Mouse (Mus musculus) CD4-positive helper T cell, adult 2 months (primary cell): ENCODE measurements around the gene Sprr2a2.
"Not testable (repeated sequence)": the region's sequence is repeated elsewhere in the genome, so short reads cannot be mapped to it uniquely, and the experiment has no call there.

Experiments
- DNase-seq: peaks from one replicate; pipeline ENCODE4 v3.0.0-alpha.2; 2012; ENCODE audit warnings: low read depth, missing footprints, low spot score

Gene Sprr2a2

DNA sequence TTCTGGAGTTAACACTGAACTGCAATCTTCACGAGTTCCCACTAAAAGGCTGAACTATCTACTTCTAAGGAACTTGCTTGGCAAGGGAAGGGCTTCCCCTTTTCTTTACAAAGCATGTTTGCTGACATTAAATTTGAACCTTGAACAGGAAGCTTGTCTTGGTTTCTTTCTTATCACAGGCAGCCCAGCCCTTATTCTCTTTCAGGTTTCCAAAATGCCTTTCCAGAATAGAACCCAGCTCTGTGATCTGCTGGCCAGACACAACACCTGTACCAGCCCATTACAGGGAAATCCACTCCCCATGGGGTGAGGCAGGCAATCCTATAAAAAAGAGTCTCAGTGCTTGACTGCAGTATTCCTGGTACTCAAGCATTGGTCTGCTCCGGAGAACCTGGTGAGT, at the start of gene Sprr2a2, which contains the start of gene Sprr2a1:
Sprr2a2 (plus strand) TSS at position 352 of the 400 bp plus-strand sequence.
Sprr2a1 (plus strand) TSS at position 231 of the 400 bp plus-strand sequence.
- not testable (repeated sequence) for DNase-seq

DNA sequence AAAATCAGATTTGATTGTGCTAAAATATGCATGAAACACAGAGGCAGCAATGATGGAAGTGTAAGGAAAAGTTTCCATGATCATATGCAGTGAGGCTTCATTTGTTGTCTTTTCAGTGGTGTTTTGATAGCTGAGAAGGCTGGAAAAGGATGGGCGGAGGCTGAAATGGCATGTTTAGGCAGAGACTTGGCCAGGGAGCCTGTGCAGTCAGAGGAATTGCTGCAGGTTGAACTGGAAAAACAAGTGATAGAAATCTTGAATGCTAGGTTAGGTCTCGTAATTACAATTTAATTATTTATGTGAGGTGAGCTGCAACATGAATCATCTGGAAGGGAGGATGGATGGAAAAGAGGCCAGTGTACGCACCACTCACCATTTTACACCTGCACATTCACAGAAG, 45.9 kb upstream of the Sprr2a2 start:
- no peak for DNase-seq

DNA sequence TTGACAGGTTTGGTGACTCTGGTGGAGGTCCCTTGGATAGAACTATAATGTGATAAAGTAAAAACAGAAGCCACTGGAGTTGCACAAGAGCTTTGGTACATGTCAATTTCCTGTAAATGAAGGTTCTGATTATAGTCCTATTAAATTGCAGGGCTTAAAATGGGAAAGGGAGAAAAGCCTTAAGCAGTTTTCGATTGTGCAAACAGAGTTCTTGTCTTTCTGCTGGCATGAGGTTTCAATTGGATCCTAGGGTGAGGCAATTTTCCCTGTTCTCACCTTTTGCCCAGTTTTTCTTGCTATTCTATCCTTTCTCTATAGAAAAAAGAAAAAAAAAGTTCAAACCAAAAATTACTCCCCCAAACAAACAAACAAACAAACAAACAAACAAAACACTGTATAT, 38.8 kb upstream of the Sprr2a2 start:
- DNase-seq: no peak

GRCm38 (mm10) chr3:92195512-92196200, 20.1 kb upstream of the Sprr2a2 start:
- DNase-seq: no peak

GRCm38 (mm10) chr3:92211133-92211925, 4.4 kb upstream of the Sprr2a2 start:
- not testable (repeated sequence) for DNase-seq

DNA sequence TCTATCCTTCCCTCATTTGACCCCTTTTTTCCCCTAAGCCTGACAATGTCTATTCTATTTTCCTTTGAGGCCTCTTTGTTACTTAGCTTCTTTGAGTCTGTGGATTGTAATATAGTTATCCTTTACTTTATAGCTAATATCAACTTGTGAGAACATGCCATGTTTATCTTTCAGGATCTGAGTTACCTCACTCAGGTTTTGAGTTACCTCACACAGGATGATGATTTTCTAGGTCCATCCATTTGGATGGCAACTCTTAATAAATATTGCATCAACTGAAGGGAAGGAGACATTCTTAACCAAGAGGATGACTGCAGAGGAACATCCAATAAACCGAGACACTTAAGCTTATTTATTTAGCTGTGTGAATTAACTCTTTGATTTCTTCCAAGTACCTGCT, 3.7 kb upstream of the Sprr2a2 start:
- DNase-seq: not testable (repeated sequence)

GRCm38 (mm10) chr3:92213651-92214050, 2.1 kb upstream of the Sprr2a2 start:
- not testable (repeated sequence) for DNase-seq

DNA sequence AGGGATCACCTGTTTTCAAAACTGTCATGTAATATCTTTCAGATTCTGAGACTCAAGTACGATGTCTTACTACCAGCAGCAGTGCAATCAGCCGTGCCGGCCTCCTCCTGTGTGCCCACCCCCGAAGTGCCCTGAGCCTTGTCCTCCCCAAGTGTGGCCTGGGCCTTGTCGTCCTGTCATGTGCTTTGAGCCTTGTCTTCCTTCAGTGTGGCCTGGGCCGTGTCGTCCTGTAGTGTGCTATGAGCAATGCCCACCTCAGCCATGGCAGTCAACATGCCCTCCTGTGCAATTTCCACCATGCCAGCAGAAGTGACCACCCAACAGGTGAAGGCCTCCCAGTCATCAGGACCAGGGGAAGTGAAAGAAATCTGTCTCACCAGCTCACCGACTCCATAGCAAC, 3.3 kb downstream of the Sprr2a2 start:
- not testable (repeated sequence) for DNase-seq

DNA sequence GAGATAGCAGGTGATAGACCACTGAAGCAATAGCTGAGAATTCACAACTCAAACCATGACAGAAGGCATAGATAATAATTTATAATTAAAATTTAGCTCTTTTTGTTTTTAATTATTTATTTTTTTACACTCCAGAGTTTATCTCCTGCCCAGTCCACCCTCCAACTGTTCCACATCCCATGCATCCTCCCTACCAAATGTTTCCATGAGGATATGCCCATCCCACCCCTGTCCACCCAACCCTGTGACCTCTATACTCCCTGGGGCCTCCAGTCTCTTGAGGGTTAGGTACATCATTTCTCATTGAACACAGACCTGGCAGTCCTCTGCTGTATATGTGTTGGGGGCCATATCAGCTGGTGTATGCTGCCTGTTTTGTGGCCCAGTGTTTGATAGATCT, 8.0 kb downstream of the Sprr2a2 start:
- DNase-seq: not testable (repeated sequence)

GRCm38 (mm10) chr3:92227410-92227809, 11.7 kb downstream of the Sprr2a2 start:
- not testable (repeated sequence) for DNase-seq

DNA sequence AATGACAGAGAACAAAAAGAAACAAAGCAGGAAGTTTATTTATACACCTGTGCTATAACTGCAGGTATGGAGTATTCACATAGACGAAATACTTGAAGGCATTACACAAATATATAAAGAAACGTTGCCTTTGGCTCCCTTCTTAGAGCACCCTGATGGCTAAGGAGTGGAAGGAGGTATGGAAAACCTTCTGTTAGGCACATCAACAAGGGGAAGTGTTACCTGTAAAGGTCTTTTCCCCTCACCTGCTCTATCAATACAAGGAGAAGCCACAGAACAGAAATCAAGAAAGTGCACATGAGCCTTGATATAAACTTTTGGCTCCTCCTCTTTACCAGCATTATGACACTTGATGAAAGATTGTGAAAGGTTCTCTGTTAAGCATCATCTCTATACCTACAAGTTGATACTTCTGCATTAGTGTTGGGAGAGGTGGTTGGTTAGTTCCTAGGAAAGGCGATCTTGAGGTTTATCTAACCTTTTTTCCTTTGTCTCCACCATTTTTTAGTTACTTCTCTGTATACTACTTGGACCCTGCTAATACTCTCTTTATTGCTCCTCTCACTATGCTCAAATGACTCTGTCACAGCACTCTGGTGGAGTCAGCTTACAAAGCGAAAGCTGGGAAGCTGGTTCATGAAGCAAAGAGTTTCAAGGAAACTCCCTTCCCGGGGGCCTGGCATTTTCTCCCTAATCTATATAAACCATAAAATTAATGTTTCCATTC, 20.9 kb downstream of the Sprr2a2 start:
- DNase-seq: not testable (repeated sequence)

- not testable (repeated sequence) for DNase-seq
Measured at GRCm38 (mm10) chr3:92238736-92239135, 23.0 kb downstream of the Sprr2a2 start.

GRCm38 (mm10) chr3:92239197-92239596, 23.5 kb downstream of the Sprr2a2 start:
- not testable (repeated sequence) for DNase-seq

GRCm38 (mm10) chr3:92244833-92245232, 29.1 kb downstream of the Sprr2a2 start:
- not testable (repeated sequence) for DNase-seq

- DNase-seq: not testable (repeated sequence)
Measured at GRCm38 (mm10) chr3:92246245-92246644, 30.5 kb downstream of the Sprr2a2 start.

DNA sequence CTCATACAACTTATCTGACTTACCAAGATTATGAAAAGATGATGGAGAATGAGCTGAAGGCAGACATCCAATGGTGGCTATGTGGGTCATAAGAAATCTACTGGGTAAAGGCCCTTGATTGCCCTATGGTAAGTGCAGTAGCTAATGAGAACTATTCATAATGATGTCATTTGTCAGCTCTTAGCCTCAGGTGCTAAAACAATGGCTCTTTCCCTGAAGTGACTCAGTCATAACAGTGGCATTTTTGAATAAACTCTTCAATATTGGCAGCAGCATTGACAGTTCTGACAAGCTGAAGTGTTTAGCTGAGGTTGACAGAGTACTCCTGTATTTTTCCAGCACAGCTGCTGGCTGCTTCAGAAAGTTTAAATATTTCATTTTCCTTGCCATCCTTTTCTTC, 32.8 kb downstream of the Sprr2a2 start:
- not testable (repeated sequence) for DNase-seq

GRCm38 (mm10) chr3:92250450-92250849, 34.7 kb downstream of the Sprr2a2 start:
- not testable (repeated sequence) for DNase-seq

DNA sequence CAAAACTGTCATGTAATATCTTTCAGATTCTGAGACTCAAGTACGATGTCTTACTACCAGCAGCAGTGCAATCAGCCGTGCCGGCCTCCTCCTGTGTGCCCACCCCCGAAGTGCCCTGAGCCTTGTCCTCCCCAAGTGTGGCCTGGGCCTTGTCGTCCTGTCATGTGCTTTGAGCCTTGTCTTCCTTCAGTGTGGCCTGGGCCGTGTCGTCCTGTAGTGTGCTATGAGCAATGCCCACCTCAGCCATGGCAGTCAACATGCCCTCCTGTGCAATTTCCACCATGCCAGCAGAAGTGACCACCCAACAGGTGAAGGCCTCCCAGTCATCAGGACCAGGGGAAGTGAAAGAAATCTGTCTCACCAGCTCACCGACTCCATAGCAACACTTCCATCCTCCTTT, 38.1 kb downstream of the Sprr2a2 start:
- DNase-seq: not testable (repeated sequence)

GRCm38 (mm10) chr3:92258526-92258925, 42.8 kb downstream of the Sprr2a2 start:
- not testable (repeated sequence) for DNase-seq

DNA sequence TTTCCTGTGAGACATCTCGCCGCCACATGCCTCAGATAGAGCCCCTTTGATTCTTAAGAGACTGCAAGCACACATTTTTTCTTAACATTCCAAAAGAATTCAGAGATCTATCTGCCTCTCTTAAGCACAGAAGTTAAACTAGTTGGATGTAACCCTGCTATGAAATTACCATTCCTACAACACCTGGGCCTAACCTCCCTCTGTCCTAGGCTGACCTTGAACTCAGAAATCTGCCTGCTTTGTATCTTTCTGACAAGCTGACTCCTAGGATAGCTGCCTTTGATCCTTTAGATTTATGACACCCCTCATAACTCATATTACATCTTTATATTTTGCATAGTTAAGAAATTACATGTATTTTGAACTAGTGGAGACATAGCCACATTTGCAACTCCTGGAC, 47.7 kb downstream of the Sprr2a2 start:
- DNase-seq: not testable (repeated sequence)

DNA sequence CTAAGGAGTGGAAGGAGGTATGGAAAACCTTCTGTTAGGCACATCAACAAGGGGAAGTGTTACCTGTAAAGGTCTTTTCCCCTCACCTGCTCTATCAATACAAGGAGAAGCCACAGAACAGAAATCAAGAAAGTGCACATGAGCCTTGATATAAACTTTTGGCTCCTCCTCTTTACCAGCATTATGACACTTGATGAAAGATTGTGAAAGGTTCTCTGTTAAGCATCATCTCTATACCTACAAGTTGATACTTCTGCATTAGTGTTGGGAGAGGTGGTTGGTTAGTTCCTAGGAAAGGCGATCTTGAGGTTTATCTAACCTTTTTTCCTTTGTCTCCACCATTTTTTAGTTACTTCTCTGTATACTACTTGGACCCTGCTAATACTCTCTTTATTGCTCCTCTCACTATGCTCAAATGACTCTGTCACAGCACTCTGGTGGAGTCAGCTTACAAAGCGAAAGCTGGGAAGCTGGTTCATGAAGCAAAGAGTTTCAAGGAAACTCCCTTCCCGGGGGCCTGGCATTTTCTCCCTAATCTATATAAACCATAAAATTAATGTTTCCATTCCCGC, 55.8 kb downstream of the Sprr2a2 start:
- DNase-seq: not testable (repeated sequence)

DNA sequence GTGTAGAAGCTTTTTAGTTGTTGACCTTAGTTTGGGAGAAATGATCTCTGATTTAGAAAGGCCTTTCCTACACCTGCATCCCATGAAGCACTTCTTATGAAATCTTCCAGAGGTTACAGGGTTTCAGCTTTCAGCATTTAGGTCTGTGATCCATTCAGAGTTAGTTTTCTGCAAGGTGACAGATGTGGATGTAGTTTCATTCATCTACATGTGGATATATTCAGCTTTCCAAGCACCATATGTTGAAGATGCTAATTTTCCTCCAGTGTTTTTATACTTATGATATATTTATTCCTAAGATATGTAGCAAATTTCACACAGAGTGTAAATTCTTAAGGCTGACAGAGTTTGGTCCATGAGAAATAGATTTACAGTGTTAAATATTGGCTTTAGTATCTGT, 57.8 kb downstream of the Sprr2a2 start:
- not testable (repeated sequence) for DNase-seq
